Mouse (Mus musculus) cerebellum, postnatal 36 days (tissue): ENCODE measurements around the gene Vash1.

Experiments used
- DNase-seq, 2 experiments: peaks; one replicate each; pipeline ENCODE4 v3.0.0; 2021 to 2022; ENCODE audit warnings: mixed read lengths in 2 of 2

The Vash1 gene

DNA sequence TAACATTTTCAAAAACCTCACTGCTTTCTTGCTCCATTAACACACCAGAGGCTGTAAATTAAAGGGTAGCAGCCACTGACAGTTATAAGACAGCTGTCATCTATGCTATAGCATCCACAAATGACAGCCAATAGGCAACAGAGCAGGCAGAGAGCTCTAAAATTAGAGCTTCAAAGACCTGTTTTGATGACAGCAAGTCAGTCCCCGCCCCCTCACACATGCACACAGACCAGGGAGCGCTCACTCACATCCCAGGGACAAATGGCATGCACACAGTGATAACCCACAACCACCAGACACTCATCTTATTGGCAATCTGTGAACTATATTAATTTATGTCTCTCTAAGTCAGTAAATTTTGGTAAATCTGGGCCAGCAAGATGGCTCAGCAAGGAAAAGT is 45.8 kb downstream of the Vash1 start:
- DNase-seq: no peak

DNA sequence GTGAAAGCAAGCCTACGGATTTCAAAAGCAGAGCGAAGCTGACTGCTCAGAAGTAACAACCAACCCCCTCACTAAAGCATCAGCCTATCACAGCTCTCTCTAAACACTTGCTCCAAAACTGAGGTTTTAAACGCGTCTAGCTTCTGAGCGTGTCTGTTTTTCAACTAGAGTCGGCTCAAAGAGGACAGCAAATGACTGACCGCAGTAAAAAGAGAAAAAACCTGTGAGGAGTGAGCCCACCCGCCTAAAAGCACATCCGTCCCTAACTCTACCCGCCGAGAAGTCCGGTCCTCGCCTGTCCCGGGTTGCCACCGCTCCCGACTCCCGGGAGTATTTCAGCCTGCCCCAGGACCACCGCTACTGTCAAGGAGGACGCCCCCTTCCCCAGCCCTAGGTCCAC is 47.2 kb downstream of the Vash1 start:
- DNase-seq: no peak

DNA sequence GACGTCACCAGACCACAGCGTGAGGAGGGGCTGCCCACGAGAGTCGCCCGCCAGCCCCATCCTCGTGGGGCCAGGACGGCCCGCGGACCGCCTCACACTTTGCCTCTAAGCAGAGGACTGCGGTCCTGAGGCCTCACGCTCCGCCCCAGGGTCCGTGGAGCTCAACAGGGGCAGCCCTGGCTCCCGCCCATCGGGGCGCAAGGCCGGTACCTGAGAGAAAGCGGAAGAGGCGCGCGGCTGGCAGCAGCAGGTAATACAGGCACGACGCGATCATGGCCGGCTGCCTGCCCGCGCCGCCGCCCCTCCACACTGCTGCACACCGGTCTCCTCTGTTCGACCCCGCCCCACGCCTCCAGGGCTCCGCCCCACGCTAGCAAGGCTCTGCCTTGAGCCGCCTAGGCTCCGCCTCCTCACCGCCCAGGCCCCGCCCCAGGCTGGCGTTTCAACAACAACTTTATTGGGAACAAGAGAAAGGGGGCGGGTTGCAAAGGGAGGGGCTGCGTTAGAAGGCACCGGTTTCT is 47.7 kb downstream of the Vash1 start, which contains the start of gene Angel1:
Gene Angel1, minus strand, starts transcription at position 341 of the 521 bp plus-strand sequence.
- DNase-seq: peak; percentile 94 to 99

DNA sequence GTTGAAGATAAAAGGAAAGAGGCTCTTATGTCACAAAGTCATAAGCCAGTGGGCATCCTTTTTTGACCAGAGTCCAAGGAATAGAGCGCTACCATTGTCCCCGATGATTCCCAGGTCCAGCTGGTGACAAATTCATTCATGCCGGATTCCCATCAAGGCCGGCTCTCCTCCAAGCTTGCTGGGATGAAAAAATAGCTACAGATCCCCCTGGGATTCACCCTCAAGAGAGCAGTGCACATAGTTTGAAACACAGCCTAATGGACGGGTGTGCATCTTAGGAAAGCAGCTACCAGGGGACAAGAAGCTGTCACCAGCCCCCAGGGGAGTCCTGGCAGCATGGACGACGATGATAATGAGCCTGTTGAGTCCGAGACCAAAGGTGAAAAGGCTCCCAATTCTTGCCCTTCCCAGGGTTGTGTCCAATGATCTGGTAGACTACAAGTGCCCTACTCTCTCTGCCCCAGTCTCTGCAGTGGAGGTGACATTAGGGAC is 55.9 kb downstream of the Vash1 start, which contains the start of gene Lrrc74a:
Gene Lrrc74a, plus strand, starts transcription at position 51 of the 492 bp plus-strand sequence.
- DNase-seq: no peak
